Mouse (Mus musculus) fibroblast of lung, adult 2 months (primary cell): ENCODE measurements around the gene Fam19a2.

Source experiments
- DNase-seq: peaks from one replicate; pipeline ENCODE4 v3.0.0-alpha.2; 2011; ENCODE audit warnings: low read depth

The Fam19a2 gene

GRCm38 (mm10) chr10:123263876-123264309 lies at the start of gene Fam19a2:
TSS of gene Fam19a2 (plus strand) at chr10:123263996.
- peak; percentile 56 for DNase-seq

- DNase-seq, result no peak
Measured at GRCm38 (mm10) chr10:123222785-123223184, 41.0 kb upstream of the Fam19a2 start.

DNA sequence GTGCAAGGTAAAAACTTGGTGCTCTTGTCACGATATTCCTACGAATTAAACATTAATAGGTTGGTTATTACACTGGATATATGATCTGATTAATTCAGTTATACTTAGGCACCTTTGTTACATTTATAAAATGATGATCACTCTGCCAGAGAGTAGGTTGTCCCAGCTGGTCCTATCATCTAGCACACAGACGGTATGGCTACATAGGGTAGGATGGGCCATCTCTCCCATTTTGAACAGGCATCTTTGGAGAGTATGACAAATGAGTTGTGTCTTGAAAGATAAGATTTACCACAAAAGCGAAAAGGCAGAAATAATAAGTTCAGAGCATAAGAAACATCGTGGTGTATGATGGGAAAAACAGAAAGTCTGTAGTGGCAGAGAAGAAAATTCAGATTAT lies 34.4 kb upstream of the Fam19a2 start:
- DNase-seq, result no peak

DNA sequence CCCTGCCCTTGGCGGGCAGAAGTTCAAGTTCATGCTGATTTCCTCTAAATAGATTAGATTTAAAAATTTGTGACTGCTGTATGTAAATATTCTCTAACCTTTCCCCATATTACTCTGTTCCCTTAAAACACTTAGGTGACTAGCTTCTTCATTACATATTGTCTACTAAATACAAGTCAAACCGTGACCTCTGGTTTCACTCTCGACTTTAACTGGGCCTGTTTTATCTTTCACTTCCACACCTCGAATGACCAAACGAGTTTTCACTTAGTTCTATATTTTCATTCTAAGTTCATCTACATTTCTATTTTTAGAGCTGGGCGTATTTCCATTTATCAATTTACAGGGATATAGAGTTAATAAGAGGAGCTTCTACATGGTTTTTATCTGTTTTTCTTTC lies 15.7 kb upstream of the Fam19a2 start:
- no peak for DNase-seq

DNA sequence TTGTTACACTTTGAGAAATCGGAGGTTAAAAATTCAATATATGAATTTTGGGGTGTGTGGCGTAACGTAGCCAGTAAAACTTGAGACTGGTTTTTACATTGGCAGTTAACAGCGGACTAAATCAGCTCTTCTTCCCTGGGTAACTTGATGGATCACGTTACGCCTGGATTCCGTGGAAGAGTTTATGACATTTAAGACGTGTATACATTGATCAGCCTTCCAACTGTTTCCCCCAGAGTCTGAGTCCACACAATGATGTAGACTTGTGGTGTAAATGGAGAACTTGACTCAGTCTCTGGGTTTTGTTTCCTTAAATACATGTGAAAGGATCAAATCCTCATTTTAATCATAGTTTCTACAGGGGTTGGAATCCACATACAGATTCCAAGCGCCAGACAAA lies 11.9 kb upstream of the Fam19a2 start:
- no peak for DNase-seq

GRCm38 (mm10) chr10:123254299-123254698 lies 9.5 kb upstream of the Fam19a2 start:
- no peak for DNase-seq

GRCm38 (mm10) chr10:123255674-123256348 lies 8.0 kb upstream of the Fam19a2 start:
- no peak for DNase-seq

GRCm38 (mm10) chr10:123264461-123265191 lies 830 bp downstream of the Fam19a2 start:
- DNase-seq, result no peak

DNA sequence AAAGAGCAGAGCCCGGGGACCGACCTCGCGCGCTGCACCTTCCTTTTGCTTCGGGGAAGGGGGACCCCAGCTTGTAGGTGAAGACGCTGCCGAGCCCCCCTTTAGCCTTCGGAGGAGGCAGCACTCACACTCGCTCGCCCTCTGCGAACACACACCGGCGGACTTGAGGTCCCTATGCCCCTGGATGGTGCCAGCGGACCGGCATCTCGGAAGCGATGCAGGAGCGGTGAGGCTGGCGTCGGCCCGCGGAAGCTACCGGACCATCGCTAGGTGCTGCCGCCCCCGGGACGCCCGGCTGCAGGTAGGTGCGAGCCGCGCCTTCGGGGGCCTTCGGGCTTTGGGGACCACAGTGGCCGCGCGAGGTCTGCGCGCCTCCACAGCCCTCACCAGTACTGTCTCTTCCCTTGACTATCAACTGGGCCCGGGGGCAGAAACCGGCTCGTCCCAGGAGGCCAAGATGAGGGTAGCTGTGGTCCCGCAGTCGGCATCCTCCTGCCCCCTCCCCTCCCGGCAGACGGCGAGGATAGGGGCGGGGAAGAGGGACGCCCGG lies 1.5 kb downstream of the Fam19a2 start:
- DNase-seq, result no peak

DNA sequence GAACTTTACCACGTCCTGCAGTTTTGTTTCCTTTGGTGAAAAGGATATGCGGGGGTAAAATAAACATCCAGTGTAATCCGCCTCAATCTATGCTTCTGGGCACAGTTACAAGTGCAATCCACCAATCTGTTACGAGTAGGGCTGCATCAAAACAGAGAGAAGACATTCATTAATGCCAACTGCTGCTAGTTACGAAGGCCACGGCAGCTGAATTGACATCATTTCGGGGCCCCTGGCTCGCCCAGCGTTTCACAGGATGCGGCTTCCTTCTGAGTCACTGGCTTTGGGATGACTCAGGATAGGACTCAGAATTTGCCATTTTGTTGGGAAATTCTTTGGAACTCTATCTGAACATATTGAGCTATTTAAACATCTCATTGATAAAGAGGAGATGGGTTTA lies 4.8 kb downstream of the Fam19a2 start:
- no peak for DNase-seq

- DNase-seq, result no peak
Measured at GRCm38 (mm10) chr10:123274554-123274953, 10.8 kb downstream of the Fam19a2 start.

GRCm38 (mm10) chr10:123307300-123307699 lies 43.5 kb downstream of the Fam19a2 start:
- no peak for DNase-seq

DNA sequence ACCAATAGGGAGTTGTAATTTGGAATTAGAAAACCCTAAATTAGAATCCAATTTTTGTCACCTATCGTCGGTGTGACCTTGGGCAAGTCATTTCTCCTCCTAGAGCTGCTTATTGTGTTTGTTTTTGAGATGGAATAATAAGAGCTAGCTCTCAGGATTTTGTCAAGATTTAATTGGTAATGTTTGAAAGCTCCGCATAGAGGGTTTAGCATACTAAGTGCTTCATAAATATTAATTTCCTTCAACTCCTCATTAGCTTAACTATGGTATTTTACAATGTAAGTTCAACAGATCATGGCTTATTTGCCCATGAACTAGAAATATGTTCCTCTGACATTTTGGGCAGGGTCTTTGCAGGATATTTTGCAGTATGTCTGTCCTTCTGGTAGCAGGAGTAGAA lies 62.5 kb downstream of the Fam19a2 start:
- DNase-seq, result no peak

DNA sequence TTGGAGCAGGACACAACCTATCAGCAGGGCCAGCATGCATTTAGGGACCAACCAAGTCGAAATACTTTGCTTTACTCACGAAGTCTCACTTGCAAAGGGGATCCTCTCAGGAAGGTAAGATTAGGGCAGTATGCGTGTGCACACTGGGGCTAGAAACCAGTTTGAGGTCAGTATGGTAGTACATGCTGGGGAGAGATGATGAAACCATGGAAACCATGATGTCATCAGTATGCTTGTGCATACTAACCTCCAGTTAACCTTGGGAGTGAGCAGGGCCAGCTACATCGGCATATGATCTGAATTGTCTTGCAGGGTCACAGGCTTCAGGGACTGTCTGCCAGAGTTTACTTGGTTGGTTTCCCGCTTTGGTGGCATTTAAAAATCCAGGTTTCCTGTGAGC lies 77.5 kb downstream of the Fam19a2 start:
- no peak for DNase-seq

DNA sequence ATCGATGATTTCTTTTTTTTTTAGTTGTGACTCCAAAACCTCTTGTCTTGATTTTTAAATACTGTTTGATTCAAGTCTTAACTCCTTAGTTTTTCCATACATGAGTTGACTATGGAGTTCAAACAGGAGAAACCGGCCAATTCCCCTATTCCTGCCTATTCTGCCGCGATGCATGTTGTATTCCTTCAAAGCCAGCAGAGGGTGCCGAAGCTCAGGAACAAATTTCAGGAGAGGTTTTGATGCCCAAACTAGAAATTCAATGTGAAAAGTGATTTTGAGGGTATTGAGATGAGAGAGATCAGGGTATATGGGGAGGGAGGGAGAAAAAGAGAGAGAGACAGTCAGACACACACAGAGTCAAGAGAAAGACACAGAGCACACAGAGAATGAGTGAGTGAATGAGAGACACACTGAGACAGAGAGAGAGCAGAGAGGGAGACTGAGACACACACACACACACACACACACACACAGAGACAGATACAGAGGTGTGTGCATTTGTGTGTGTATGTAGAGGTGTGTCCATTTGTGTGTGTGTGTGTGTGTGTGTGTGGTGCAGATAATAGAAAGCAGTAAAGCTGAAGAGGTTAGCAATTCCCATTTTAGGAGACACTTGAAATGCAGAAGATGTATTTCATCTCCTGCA lies 78.9 kb downstream of the Fam19a2 start:
- DNase-seq, result peak; percentile 5

- DNase-seq, result no peak
Measured at GRCm38 (mm10) chr10:123346301-123346700, 82.5 kb downstream of the Fam19a2 start.

DNA sequence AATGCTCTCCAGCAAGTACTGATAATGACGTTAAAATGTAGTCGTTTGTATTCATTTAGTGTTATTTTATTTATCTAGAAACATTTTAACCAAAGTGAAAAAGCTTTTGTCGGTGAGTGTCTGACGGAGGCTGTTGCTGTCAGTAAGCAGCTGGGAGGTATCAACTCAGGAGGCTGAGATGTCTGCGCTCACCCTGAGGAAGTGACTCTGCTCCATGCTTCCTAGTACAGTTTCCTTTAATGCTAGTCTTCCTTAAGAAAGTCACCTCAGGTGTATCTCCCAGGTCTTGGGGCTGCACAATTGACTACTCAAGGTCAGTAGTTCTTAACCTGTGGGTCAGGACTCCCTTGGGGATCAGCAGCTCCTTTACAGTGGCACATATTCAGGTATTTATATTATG lies 89.9 kb downstream of the Fam19a2 start:
- DNase-seq, result no peak

- no peak for DNase-seq
Measured at GRCm38 (mm10) chr10:123357010-123357409, 93.2 kb downstream of the Fam19a2 start.

DNA sequence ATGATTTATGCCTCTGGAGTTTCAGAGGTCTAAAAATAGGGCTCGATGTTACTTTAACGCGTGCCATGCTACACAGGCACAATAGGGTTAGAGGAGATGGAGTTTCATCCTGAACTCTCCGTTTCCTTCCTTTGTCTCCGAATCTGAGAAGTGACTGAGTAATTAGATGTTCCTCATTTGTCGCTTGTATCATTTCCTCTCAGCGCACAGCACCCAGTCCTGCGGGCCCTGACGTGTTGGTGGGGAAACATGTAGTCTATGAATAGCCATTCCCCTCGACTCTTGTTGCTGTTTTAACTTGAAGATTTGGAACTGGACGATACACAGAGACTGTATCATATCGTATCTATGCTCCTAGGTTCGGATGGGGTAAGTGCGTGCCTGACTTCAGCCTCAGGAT lies 96.7 kb downstream of the Fam19a2 start:
- DNase-seq, result no peak

DNA sequence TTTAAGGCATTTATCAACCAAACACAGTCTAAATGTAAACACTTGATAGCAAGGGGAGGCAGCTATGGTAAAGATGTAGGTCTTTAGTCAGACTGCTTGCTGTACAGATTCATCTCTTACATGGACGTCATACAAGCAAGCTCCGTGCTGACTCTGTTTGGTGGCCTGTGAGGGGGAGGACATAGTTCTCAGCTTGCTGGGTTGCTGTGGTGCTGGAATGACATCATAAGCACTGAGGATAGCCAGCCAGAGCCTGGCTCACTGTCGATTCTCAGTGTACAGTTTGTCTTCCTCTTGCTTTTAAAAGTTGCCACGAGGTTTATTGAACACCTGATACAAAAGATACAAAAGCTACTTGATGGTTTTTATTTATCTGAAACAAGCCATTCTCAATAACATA lies 100.8 kb downstream of the Fam19a2 start:
- no peak for DNase-seq

GRCm38 (mm10) chr10:123367152-123367864 lies 103.5 kb downstream of the Fam19a2 start:
- no peak for DNase-seq

GRCm38 (mm10) chr10:123383277-123383676 lies 119.5 kb downstream of the Fam19a2 start:
- no peak for DNase-seq
